Mouse (Mus musculus) ES-Bruce4 (cell line): ENCODE measurements around the gene Prrt3. TPM values are rescaled to one million over a fixed set of nuclear protein-coding genes. Genes with fewer than 3 reads are reported as not detected.

Experiments used
- H3K27ac ChIP-seq: 2 replicates; pipeline ENCODE4 v1.5.1; 2012; ENCODE audit warnings: low read length, inconsistent platforms; ENCODE audit not compliant: insufficient read depth
- H3K27me3 ChIP-seq: 2 replicates; pipeline ENCODE4 v1.6.1; 2012; ENCODE audit warnings: mild to moderate bottlenecking, low read length, inconsistent platforms; ENCODE audit not compliant: control insufficient read depth, poor library complexity, insufficient read depth, severe bottlenecking
- H3K36me3 ChIP-seq: 2 replicates; pipeline ENCODE4 v1.6.1; 2012; ENCODE audit warnings: inconsistent platforms, mild to moderate bottlenecking, low read length, moderate library complexity; ENCODE audit not compliant: control insufficient read depth, poor library complexity, insufficient read depth, severe bottlenecking
- H3K4me1 ChIP-seq: one replicate; pipeline ENCODE4 v1.8.1; 2011; ENCODE audit warnings: low read length; ENCODE audit not compliant: control insufficient read depth, insufficient read depth
- H3K4me3 ChIP-seq: 2 replicates; pipeline ENCODE4 v1.5.1; 2011; ENCODE audit warnings: low read depth, mild to moderate bottlenecking, low read length
- H3K9ac ChIP-seq: 2 replicates; pipeline ENCODE4 v1.6.1; 2012; ENCODE audit warnings: low read depth, mild to moderate bottlenecking, inconsistent platforms; ENCODE audit not compliant: poor library complexity, severe bottlenecking
- H3K9me3 ChIP-seq: replicated peaks from 2 replicates; pipeline ENCODE4 v1.6.1; 2012; ENCODE audit warnings: mild to moderate bottlenecking, low read length, inconsistent platforms; ENCODE audit not compliant: control insufficient read depth, poor library complexity, insufficient read depth, severe bottlenecking
- CTCF ChIP-seq: IDR thresholded peaks from one replicate; pipeline ENCODE4 v1.8.1; 2011; ENCODE audit warnings: low read depth, low read length
- EP300 ChIP-seq: IDR thresholded peaks from 2 replicates; pipeline ENCODE4 v1.6.1; 2011; ENCODE audit warnings: low read depth, low read length; ENCODE audit not compliant: insufficient read depth
- POLR2A ChIP-seq: IDR thresholded peaks from one replicate; pipeline ENCODE4 v1.8.1; 2011; ENCODE audit warnings: low read length; ENCODE audit not compliant: insufficient read depth
- polyA plus RNA-seq: library from polyadenylated mRNA; stranded (reverse); fragments of >200 nt; gene quantifications from 2 replicates; pipeline ENCODE4 v1.2.4, GENCODE M21; 2011; ENCODE audit warnings: low read depth; ENCODE audit not compliant: missing spikeins, insufficient read depth, insufficient read length

Gene Prrt3
- polyA plus RNA-seq, 1 experiment, result 0.51 TPM

DNA sequence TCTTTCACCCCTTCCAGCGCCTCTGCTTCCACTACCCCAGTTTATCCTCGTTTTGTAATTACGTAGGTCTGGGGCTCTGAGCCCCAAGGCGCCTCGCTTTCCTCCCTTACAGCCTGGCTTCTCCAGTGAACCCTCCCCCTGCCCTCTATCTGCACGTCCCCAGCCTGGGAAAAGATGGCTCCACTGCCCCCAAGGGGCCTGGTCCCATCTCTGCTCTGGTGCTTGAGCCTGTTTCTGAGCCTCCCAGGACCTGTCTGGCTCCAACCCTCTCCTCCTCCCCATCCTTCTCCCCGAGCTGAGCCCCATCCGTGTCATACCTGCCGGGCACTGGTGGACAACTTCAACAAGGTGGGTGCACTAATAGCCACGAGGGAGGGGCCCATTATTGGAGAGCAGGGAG, 18.0 kb downstream of the Prrt3 start:
- H3K9me3 ChIP-seq, result no peaks in the 10 kb centered on the region
- peak overlapping the region; percentile 81 for H3K27ac ChIP-seq
- H3K36me3 ChIP-seq, result no peaks in the 10 kb centered on the region
- H3K4me3 ChIP-seq, result peak overlapping the region; percentile 64
- TF ChIP-seq EP300 (no peak), CTCF (no peak), POLR2A (no peak)
- no peaks in the 10 kb centered on the region for H3K27me3 ChIP-seq
- H3K9ac ChIP-seq, result peak overlapping the region; percentile 70
- peaks cover 8% of the 10 kb centered on the region for H3K4me1 ChIP-seq

GRCm38 (mm10) chr6:113483100-113483615, 18.6 kb downstream of the Prrt3 start, which contains the start of gene Creld1:
Gene Creld1, plus strand, starts transcription at chr6:113483297.
- Histone ChIP-seq H3K9me3 (no peaks in the 10 kb centered on the region), H3K9ac (peak within 1 kb of the TSS; percentile 70), H3K4me3 (peak within 1 kb of the TSS; percentile 87), H3K36me3 (no peaks in the 10 kb centered on the region), H3K4me1 (peaks cover 7% of the 10 kb centered on the region), H3K27me3 (no peaks in the 10 kb centered on the region), H3K27ac (peak within 1 kb of the TSS; percentile 81)
- TF ChIP-seq POLR2A, result peak; percentile 73
- no peak for TF ChIP-seq EP300

DNA sequence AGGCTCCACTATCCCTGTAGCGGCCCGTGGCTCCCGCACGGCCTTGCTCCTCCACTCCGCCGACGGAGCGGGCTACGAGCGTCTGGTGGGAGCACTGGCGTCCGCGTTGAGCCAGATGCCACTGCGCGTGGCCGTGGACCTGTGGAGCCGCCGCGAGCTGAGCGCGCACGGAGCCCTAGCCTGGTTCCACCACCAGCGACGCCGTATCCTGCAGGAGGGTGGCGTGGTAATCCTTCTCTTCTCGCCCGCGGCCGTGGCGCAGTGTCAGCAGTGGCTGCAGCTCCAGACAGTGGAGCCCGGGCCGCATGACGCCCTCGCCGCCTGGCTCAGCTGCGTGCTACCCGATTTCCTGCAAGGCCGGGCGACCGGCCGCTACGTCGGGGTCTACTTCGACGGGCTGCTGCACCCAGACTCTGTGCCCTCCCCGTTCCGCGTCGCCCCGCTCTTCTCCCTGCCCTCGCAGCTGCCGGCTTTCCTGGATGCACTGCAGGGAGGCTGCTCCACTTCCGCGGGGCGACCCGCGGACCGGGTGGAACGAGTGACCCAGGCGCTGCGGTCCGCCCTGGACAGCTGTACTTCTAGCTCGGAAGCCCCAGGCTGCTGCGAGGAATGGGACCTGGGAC, 19.1 kb downstream of the Prrt3 start:
- Histone ChIP-seq H3K9ac (peak overlapping the region; percentile 51), H3K4me3 (peak overlapping the region; percentile 87), H3K9me3 (no peaks in the 10 kb centered on the region), H3K27ac (peak overlapping the region; percentile 60), H3K4me1 (peaks cover 2% of the 10 kb centered on the region), H3K36me3 (no peaks in the 10 kb centered on the region), H3K27me3 (no peaks in the 10 kb centered on the region)
- TF ChIP-seq POLR2A (no peak), EP300 (no peak), CTCF (no peak)

GRCm38 (mm10) chr6:113480555-113481373, 21.0 kb downstream of the Prrt3 start:
- Histone ChIP-seq H3K36me3 (no peaks in the 10 kb centered on the region), H3K9me3 (no peaks in the 10 kb centered on the region), H3K27me3 (no peaks in the 10 kb centered on the region), H3K27ac (no peak overlapping the region), H3K9ac (no peak overlapping the region), H3K4me1 (no peaks in the 10 kb centered on the region), H3K4me3 (no peak overlapping the region)
- no peak for TF ChIP-seq POLR2A
- no peak for TF ChIP-seq CTCF
- no peak for TF ChIP-seq EP300

- TF ChIP-seq EP300 (no peak), POLR2A (no peak), CTCF (no peak)
- Histone ChIP-seq H3K36me3 (no peaks in the 10 kb centered on the region), H3K4me3 (no peak overlapping the region), H3K9me3 (no peaks in the 10 kb centered on the region), H3K27me3 (no peaks in the 10 kb centered on the region), H3K4me1 (no peaks in the 10 kb centered on the region), H3K27ac (no peak overlapping the region), H3K9ac (no peak overlapping the region)
These were observed 22.8 kb downstream of the Prrt3 start for GRCm38 (mm10) chr6:113478906-113479305.

- TF ChIP-seq CTCF (no peak), EP300 (no peak), POLR2A (no peak)
- H3K4me3 ChIP-seq, result no peak overlapping the region
- no peaks in the 10 kb centered on the region for H3K9me3 ChIP-seq
- no peaks in the 10 kb centered on the region for H3K4me1 ChIP-seq
- no peaks in the 10 kb centered on the region for H3K27me3 ChIP-seq
- no peaks in the 10 kb centered on the region for H3K36me3 ChIP-seq
- H3K27ac ChIP-seq, result no peak overlapping the region
- H3K9ac ChIP-seq, result no peak overlapping the region
These were observed 24.4 kb downstream of the Prrt3 start for GRCm38 (mm10) chr6:113477353-113477752.
